Mouse (Mus musculus) forebrain, embryonic 16.5 days (tissue): ENCODE measurements around the gene Itpr2. TPM values are rescaled to one million over a fixed set of nuclear protein-coding genes. Genes with fewer than 3 reads are reported as not detected.

Source experiments
- ATAC-seq: fragments of 200-750 bp; cut with Nextera tagmentation; 2 replicates; pipeline ENCODE4 v1.8.0; 2017; ENCODE audit warnings: mild to moderate bottlenecking, moderate library complexity
- H3K27ac ChIP-seq: fragments of 300-500 bp; sonication (generic); 2 replicates; pipeline ENCODE4 v1.5.1; 2014; ENCODE audit warnings: low read length, control low read depth
- H3K27me3 ChIP-seq: fragments of 300-500 bp; sonication (generic); replicated peaks from 2 replicates; pipeline ENCODE4 v1.6.1; 2014; ENCODE audit warnings: low read length; ENCODE audit not compliant: control insufficient read depth, insufficient read depth
- H3K36me3 ChIP-seq: fragments of 300-500 bp; sonication (generic); 2 replicates; pipeline ENCODE4 v1.6.1; 2014; ENCODE audit not compliant: control insufficient read depth, insufficient read depth
- H3K4me1 ChIP-seq: fragments of 300-500 bp; sonication (generic); replicated peaks from 2 replicates; pipeline ENCODE4 v1.6.1; 2014; ENCODE audit warnings: low read length; ENCODE audit not compliant: control insufficient read depth, insufficient read depth
- H3K4me2 ChIP-seq: fragments of 300-500 bp; sonication (generic); 2 replicates; pipeline ENCODE4 v1.6.1; 2014; ENCODE audit warnings: mild to moderate bottlenecking, low read length, control low read depth
- H3K4me3 ChIP-seq: fragments of 300-500 bp; sonication (generic); replicated peaks from 2 replicates; pipeline ENCODE4 v1.5.1; 2014; ENCODE audit warnings: mild to moderate bottlenecking, low read length, control low read depth
- H3K9ac ChIP-seq: fragments of 300-500 bp; sonication (generic); replicated peaks from 2 replicates; pipeline ENCODE4 v1.6.1; 2014; ENCODE audit warnings: low read depth, low read length, control low read depth
- H3K9me3 ChIP-seq: fragments of 300-500 bp; sonication (generic); 2 replicates; pipeline ENCODE4 v1.6.1; 2016; ENCODE audit warnings: low read length; ENCODE audit not compliant: control insufficient read depth
- WGBS: fragments of 180-500 bp; shearing (Covaris S2); extraction: QIAGEN DNeasy Blood & Tissue Kit; methylation state at CpG from one replicate; pipeline ENCODE4 v1.1.7; 2014; 5-methylcytosine and 5-hydroxymethylcytosine counted together
- polyA plus RNA-seq: library from polyadenylated mRNA; unstranded; fragments of >200 nt; fragmentation: Nextera tagmentation; extraction: Ambion mirVana; gene quantifications from 2 replicates; pipeline ENCODE4 v1.2.1, GENCODE M21; 2015

The Itpr2 gene
- polyA plus RNA-seq, 1 experiment from 2014 or later, result 4.7 TPM

DNA sequence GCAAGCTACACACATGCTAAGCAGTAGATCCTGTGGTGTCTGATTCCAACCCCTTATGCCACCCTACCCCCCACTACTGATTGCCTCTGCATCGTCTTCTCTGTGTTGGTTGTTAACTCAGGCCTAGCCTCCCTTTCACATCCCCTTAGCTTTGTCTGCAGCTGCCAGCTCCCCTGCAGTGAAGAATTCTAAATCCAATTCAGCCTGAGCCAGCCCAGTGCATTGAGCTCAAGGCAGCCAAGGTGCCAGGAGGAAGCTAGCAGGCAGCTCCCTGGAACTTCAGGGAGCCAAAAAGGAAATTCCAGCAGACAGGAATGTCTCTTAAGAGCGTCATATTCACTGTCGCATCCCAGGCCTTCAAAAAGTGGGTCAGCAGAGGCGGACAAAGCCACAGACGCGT lies 159.0 kb downstream of the Itpr2 start:
- WGBS, result 6% methylated on average over 6 of the region's 6 CpGs
- no peaks in the 10 kb centered on the region for H3K36me3 ChIP-seq

DNA sequence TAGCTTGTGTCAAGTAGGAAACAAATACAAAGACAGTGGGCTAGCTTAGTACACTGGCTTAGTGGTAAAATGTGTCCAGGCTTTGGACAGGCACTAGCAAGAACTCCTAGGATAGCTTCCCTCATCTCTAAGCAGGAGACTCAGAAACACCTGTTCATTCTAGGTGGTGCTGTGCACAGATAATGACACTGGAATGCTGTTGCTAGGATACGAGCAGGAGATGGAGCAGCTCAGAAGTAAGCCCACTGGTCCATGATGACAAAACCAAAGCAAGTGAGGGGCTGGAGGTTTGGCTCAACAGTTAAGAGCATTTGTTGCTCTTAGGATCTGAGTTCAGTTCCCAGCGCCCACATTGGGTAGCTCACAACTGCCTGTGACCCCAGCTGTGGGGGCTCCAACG lies 160.1 kb downstream of the Itpr2 start:
- Histone ChIP-seq H3K36me3 (no peaks in the 10 kb centered on the region), H3K9me3 (no peaks in the 10 kb centered on the region), H3K4me3 (no peak overlapping the region), H3K4me2 (no peak overlapping the region), H3K4me1 (peaks cover 10% of the 10 kb centered on the region), H3K27me3 (no peaks in the 10 kb centered on the region), H3K27ac (no peak overlapping the region), H3K9ac (no peak overlapping the region)
- 76% methylated on average over 3 of the region's 3 CpGs for WGBS
- ATAC-seq, result no peak

More for the DNA sequence above, 159.0 kb downstream of the Itpr2 start:
- H3K27ac ChIP-seq, result no peak overlapping the region; the same call in 1 of the 2 replicates
- H3K4me3 ChIP-seq, result no peak overlapping the region
- H3K9ac ChIP-seq, result no peak overlapping the region
- H3K27me3 ChIP-seq, result no peaks in the 10 kb centered on the region
- ATAC-seq, result peak; percentile 40; the same call in 1 of the 2 replicates
- peaks cover 10% of the 10 kb centered on the region for H3K4me1 ChIP-seq
- H3K4me2 ChIP-seq, result no peak overlapping the region
- no peaks in the 10 kb centered on the region for H3K9me3 ChIP-seq

DNA sequence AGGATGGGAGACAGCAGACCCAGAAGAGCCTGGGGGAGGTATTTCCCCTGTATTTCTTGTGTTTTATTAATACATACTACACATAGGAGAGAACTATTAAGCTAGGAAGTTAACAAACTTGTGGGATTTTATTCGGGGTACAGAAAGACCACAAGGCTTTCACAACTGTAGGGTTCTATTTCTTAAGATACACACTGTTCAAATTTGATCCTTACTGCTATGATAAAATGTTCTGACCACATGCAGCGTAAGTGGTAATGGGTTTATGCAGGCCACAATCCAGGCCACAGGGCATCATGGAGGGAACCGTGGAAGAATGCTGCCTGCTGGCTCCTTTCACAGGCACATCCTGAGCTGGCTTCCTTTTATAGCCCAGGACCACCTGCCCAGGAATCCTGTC lies 160.6 kb downstream of the Itpr2 start:
- ATAC-seq, result no peak
- Histone ChIP-seq H3K27me3 (no peaks in the 10 kb centered on the region), H3K9ac (no peak overlapping the region), H3K27ac (no peak overlapping the region), H3K4me3 (no peak overlapping the region), H3K4me2 (no peak overlapping the region), H3K36me3 (no peaks in the 10 kb centered on the region), H3K9me3 (no peaks in the 10 kb centered on the region), H3K4me1 (peaks cover 10% of the 10 kb centered on the region)
- WGBS, result 85% methylated on average over 3 of the region's 3 CpGs

DNA sequence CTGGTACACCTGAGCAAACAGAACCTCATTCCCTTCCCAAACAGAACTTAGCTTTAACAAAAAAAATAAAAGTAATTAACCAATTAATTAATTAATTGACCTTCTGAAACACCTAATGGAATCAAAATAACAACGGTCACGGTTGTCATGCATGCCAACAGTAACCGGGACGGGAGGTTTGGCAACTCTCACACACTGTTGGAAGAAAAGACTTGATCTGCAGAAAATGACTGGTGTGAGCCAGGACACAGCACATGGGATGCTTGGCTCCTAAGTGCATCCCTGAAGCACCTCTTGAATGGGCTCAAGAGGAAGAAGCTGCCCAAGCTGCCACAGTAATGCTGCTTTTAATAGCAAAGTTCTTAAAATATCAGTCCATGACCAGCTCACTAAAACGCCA lies 161.1 kb downstream of the Itpr2 start:
- 61% methylated on average over 5 of the region's 5 CpGs for WGBS
- H3K4me2 ChIP-seq, result no peak overlapping the region
- ATAC-seq, result no peak
- no peak overlapping the region for H3K9ac ChIP-seq
- no peak overlapping the region for H3K27ac ChIP-seq
- peaks cover 10% of the 10 kb centered on the region for H3K4me1 ChIP-seq
- H3K27me3 ChIP-seq, result no peaks in the 10 kb centered on the region
- no peaks in the 10 kb centered on the region for H3K36me3 ChIP-seq
- H3K9me3 ChIP-seq, result no peaks in the 10 kb centered on the region
- H3K4me3 ChIP-seq, result no peak overlapping the region

DNA sequence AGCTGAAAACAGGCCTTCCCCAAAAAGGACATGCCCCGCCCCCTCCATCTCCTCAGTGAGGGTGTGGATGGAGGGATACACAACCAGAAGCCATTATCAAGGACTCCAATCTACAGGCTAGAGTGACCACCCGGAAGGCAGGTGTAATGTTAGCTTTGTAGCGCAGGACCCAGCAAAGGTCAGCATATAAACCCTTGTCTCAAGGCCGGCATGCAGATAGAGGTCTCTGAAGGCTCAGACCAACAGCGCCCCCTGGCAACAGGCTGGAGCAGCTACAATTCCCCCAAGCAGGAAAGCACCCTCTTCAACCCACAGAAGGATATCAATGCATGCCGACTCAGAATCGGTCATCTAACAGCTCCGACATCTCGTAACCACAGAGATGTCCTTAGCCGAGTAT lies 162.2 kb downstream of the Itpr2 start:
- WGBS, result 73% methylated on average over 10 of the region's 10 CpGs

DNA sequence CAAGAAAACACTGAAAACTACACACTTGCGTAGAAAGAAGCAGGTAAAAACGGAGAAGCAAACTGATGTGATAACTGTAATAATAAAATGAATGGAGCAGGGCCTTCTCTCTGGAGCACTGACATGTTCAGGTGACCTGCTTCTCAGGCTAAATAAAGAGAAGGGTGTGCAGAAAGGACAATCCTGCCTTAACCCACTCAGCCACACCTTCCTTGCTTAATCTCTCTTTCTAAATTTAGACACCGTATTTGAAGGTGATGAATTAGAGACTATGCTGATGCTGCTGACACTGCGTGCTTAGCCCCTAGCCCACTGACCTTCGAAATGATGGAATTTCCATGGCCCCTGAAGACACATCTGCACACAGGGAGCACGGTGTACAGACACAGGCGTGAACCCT lies 164.8 kb downstream of the Itpr2 start:
- Histone ChIP-seq H3K9me3 (no peaks in the 10 kb centered on the region), H3K4me1 (no peaks in the 10 kb centered on the region), H3K27ac (no peak overlapping the region), H3K9ac (no peak overlapping the region), H3K36me3 (no peaks in the 10 kb centered on the region), H3K27me3 (no peaks in the 10 kb centered on the region), H3K4me3 (no peak overlapping the region), H3K4me2 (no peak overlapping the region)
- WGBS, result 86% methylated on average over 7 of the region's 7 CpGs
- no peak for ATAC-seq

More for the DNA sequence above, 162.2 kb downstream of the Itpr2 start:
- Histone ChIP-seq H3K27ac (no peak overlapping the region), H3K4me3 (no peak overlapping the region), H3K27me3 (no peaks in the 10 kb centered on the region), H3K9ac (no peak overlapping the region), H3K9me3 (no peaks in the 10 kb centered on the region), H3K36me3 (no peaks in the 10 kb centered on the region), H3K4me2 (no peak overlapping the region), H3K4me1 (peaks cover 10% of the 10 kb centered on the region)
- no peak for ATAC-seq

DNA sequence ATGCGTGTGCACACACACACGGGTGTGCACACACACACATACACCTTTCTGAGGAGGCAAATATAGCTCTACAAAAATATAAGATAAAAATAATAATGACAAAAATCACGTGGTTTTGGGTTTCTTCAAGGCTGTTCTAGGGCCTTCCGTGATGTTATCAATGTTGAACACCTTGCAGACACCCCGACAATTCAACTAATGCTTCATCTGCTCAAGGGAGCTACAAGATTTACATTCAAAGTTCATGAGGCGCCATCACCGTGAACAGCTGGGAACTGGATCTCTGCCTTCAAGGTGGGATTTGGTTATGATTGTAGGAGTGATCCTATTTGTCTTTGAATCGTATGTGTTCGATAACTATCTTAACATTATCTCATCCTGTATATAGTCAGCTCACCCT lies 166.8 kb downstream of the Itpr2 start:
- no peak overlapping the region for H3K4me2 ChIP-seq
- no peak overlapping the region for H3K27ac ChIP-seq
- no peak overlapping the region for H3K4me3 ChIP-seq
- no peak for ATAC-seq
- no peaks in the 10 kb centered on the region for H3K27me3 ChIP-seq
- WGBS, result 94% methylated on average over 9 of the region's 9 CpGs
- no peaks in the 10 kb centered on the region for H3K9me3 ChIP-seq
- H3K4me1 ChIP-seq, result no peaks in the 10 kb centered on the region
- no peaks in the 10 kb centered on the region for H3K36me3 ChIP-seq
- no peak overlapping the region for H3K9ac ChIP-seq

DNA sequence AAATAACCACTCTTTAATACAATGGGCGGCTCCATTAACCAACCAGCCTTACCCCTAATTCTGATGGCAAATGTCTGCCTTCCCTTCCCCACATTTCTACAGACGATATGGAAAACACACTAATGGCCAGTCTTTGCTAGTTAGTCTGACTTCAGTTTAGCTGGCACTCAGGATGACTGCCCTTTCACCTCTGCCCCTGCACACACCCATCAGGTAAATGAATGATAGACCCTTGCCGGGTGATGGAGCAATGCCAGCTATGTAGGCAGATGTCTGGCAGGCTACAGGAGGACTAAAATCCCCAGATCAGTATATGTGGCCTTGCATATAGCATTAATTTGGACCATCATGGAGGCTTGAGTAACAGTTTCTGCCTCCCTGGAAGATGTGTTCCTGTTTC lies 168.5 kb downstream of the Itpr2 start:
- no peaks in the 10 kb centered on the region for H3K36me3 ChIP-seq
- H3K27ac ChIP-seq, result no peak overlapping the region
- WGBS, result 92% methylated on average over 3 of the region's 3 CpGs
- H3K9ac ChIP-seq, result no peak overlapping the region
- no peaks in the 10 kb centered on the region for H3K9me3 ChIP-seq
- no peak overlapping the region for H3K4me3 ChIP-seq
- no peaks in the 10 kb centered on the region for H3K27me3 ChIP-seq
- no peaks in the 10 kb centered on the region for H3K4me1 ChIP-seq
- ATAC-seq, result no peak
- no peak overlapping the region for H3K4me2 ChIP-seq

DNA sequence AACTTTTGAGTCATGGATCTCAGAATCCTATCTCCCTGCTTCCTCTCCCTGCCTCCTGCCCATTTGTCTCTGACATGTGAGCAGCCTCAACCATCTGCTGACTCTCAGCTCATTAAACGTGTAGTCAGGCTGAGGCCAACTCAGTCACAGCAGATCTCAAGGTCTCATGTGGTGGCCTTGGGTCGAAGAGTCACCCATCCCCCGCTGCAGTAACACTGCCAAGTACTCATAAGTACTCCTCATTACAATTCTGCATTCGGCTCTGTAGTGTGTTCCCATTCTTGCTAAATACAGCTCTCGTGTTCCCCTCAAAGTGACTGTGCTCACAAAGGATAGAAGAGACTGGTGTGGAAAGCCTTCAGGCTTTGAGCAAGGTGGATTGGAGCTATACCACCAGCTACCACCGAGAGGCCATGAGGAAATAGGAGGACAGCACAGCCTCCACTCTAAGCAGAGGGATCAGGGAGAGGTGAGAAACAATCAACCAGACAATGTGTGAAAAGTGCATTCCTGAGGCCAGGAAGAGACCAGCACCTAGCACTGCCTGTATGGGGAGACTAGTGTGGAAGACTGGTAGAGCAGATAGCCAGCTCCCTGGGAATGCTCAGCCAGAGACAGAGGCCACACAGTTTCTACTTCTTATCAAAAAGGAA lies 170.9 kb downstream of the Itpr2 start:
- Histone ChIP-seq H3K27ac (no peak overlapping the region), H3K4me3 (no peak overlapping the region), H3K4me1 (no peaks in the 10 kb centered on the region), H3K36me3 (no peaks in the 10 kb centered on the region), H3K9ac (no peak overlapping the region), H3K27me3 (no peaks in the 10 kb centered on the region), H3K9me3 (no peaks in the 10 kb centered on the region), H3K4me2 (no peak overlapping the region)
- ATAC-seq, result no peak
- 66% methylated on average over 6 of the region's 6 CpGs for WGBS

DNA sequence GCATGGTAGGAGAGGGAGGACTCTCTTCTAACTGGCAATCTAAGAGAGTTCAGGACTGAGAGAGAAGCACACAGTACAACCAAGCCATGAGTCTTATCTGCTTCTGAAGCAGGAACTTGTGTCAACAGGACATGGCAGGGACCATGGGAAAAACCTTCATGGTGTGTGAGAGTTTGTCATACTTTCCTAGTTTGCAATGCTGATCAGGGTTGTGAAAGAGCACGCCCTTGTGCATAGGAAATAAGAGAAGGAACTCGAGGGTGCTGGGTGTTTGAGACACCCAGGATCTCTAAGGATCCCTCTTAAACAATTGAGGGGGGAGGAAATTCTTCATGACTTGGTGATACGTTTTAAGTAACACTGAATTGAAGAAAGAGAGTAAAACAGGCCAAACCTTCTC lies 172.9 kb downstream of the Itpr2 start:
- 80% methylated on average over 3 of the region's 3 CpGs for WGBS
- no peak for ATAC-seq
- Histone ChIP-seq H3K36me3 (no peaks in the 10 kb centered on the region), H3K4me3 (no peak overlapping the region), H3K9ac (no peak overlapping the region), H3K27ac (no peak overlapping the region), H3K4me1 (no peaks in the 10 kb centered on the region), H3K27me3 (no peaks in the 10 kb centered on the region), H3K9me3 (no peaks in the 10 kb centered on the region), H3K4me2 (no peak overlapping the region)
